Mouse (Mus musculus) C2C12 (cell line): Measurements from ENCODE around the gene Cryz. TPM values are rescaled to one million over a fixed set of nuclear protein-coding genes. Genes with fewer than 3 reads are reported as not detected.

ENCODE experiments used
- H3K27me3 ChIP-seq: one replicate; pipeline ENCODE4 v1.6.1; 2011; ENCODE audit not compliant: control insufficient read depth, insufficient read depth, insufficient read length
- H3K36me3 ChIP-seq: one replicate; pipeline ENCODE4 v1.6.1; 2011; ENCODE audit not compliant: control insufficient read depth, insufficient read depth
- H3K4me3 ChIP-seq: one replicate; pipeline ENCODE4 v1.5.1; 2011; ENCODE audit warnings: mild to moderate bottlenecking, control low read depth; ENCODE audit not compliant: poor library complexity, insufficient read depth, severe bottlenecking
- H3K79me2 ChIP-seq: one replicate; pipeline ENCODE4 v1.6.1; 2011; ENCODE audit not compliant: control insufficient read depth, insufficient read depth
- H3K79me3 ChIP-seq: one replicate; pipeline ENCODE4 v1.6.1; 2011; ENCODE audit warnings: low read depth, control low read depth
- H3ac ChIP-seq: one replicate; pipeline ENCODE3; 2011; ENCODE audit warnings: low read depth; ENCODE audit not compliant: control insufficient read depth, insufficient read length
- CEBPB ChIP-seq: IDR thresholded peaks from one replicate; pipeline ENCODE4 v1.6.1; 2011; ENCODE audit warnings: low read depth, mild to moderate bottlenecking, control low read depth, moderate library complexity
- CTCF ChIP-seq: IDR thresholded peaks from one replicate; pipeline ENCODE4 v1.5.1; 2011; ENCODE audit not compliant: control insufficient read depth, insufficient read depth, insufficient read length
- FOSL1 ChIP-seq: IDR thresholded peaks from one replicate; pipeline ENCODE4 v1.8.0; 2011; ENCODE audit warnings: mild to moderate bottlenecking, low read length; ENCODE audit not compliant: poor library complexity, insufficient read depth, severe bottlenecking
- MAX ChIP-seq: IDR thresholded peaks from one replicate; pipeline ENCODE4 v1.6.1; 2011; ENCODE audit warnings: mild to moderate bottlenecking, control low read depth
- MYOD1 ChIP-seq: IDR thresholded peaks from one replicate; pipeline ENCODE4 v1.6.1; 2011; ENCODE audit warnings: low read depth; ENCODE audit not compliant: control insufficient read depth, insufficient read length
- MYOG ChIP-seq: IDR thresholded peaks from one replicate; pipeline ENCODE4 v1.6.1; 2011; ENCODE audit not compliant: control insufficient read depth, insufficient read length; ENCODE audit errors: extremely low read depth
- USF1 ChIP-seq: IDR thresholded peaks from one replicate; pipeline ENCODE4 v1.6.1; 2011; ENCODE audit warnings: low read depth, mild to moderate bottlenecking, control low read depth, moderate library complexity
- long read RNA-seq, 2 experiments: library from polyadenylated mRNA; unstranded; transcript quantifications; one replicate each; pipeline ENCODE4 v2.0.0; 2019 to 2020
- polyA plus RNA-seq: library from polyadenylated mRNA; unstranded; fragments of >200 nt; fragmentation: generic; extraction: Trizol; gene quantifications from one replicate; pipeline ENCODE4 v1.2.1, GENCODE M21; 2012; ENCODE audit warnings: missing spikeins

Cryz gene
- 20.8 TPM for polyA plus RNA-seq
- long read RNA-seq, experiment 1, transcript Cryz-208 (9 exons, 2,505 nt), result major isoform, 35 of 49 reads
- long read RNA-seq, experiment 1, partial matches to known transcripts, result 1 of 49 reads
- long read RNA-seq, experiment 1, other reads (novel, unspliced or antisense), result 13 of 49 reads
- long read RNA-seq, experiment 2, transcript Cryz-208 (9 exons, 2,505 nt), result major isoform, 192 of 227 reads
- long read RNA-seq, experiment 2, partial matches to known transcripts, result 5 of 227 reads
- long read RNA-seq, experiment 2, other reads (novel, unspliced or antisense), result 30 of 227 reads

DNA sequence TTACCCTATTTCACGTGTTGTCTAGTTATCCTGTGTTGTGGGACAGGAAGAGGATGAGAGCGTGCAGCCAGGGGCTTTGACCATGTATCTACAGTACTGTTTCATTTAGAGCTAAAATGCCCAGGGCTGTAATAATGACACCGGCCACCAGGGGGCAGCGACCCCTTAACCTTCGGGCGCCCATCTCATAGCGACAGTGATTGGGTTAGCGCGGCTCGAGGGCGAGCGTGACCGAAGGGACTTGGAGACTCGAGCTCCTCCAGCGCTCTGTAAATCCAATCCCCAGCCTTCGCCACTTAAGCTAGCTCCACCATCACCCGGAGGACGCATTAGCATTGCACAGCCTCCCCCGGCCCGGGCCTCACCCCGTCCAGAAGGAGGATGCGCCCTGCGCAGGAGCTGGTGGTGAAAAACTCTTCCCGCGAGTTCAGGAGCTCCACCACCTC, at the start of gene Cryz:
TSS of gene Cryz (plus strand) at position 224 of the 446 bp plus-strand sequence.
- Histone ChIP-seq H3K79me2 (no peaks in the 10 kb centered on the region), H3K79me3 (peaks cover 1% of the 10 kb centered on the region), H3K4me3 (peak within 1 kb of the TSS; percentile 80), H3K36me3 (peaks cover 19% of the 10 kb centered on the region), H3K27me3 (no peaks in the 10 kb centered on the region), H3ac (peak within 1 kb of the TSS; percentile 95)
- no peak for TF ChIP-seq MAX
- no peak for TF ChIP-seq FOSL1
- TF ChIP-seq CTCF, result peak; percentile 72

DNA sequence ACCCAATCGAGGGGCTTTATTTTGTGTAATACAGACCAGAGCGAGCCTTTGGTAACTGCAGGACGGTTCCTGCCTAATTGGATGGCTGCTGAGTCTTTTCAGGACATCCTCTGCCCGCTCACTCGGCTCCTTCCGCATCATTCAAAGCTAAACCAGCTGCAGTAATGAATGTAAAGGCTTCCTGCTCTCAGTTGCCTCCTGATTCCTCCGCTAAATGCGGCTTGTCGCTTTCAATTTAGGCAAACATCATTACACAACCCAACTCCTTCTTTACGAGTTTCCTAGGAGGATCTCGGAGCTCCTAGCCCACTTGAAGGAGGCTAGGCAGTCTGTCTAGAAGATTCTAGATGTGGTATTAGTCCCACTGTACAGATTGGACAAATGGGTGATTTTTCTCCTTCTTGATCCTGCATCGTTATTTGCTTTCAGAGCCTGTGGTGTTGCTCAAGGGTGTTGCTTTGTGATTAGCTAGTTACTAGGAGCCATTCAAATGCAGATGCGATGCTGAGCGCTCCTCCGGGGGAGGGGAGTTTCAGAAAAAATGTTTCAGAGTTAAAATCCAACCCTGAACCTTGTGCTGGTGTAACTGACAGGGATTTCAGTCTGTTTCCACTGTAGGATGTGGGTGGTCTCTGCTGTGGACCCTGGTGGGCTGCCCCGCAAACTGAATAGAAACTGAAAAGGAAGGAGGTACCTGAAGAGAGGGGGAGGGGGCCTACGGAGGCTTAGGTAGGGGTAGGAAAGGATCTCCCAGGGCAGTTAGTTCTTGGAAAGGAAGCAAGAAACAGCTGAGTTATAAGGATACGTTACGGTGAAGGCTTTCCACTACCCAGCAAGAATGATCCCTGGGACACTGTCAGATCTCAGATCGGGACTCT, 48.7 kb upstream of the Cryz start:
- Histone ChIP-seq H3K27me3 (no peaks in the 10 kb centered on the region), H3K79me2 (no peaks in the 10 kb centered on the region), H3K79me3 (no peaks in the 10 kb centered on the region), H3K36me3 (no peaks in the 10 kb centered on the region), H3ac (no peak overlapping the region), H3K4me3 (no peak overlapping the region)
- no peak for TF ChIP-seq MAX
- no peak for TF ChIP-seq MYOD1
- TF ChIP-seq USF1, result no peak
- TF ChIP-seq CEBPB, result no peak
- no peak for TF ChIP-seq MYOG
- TF ChIP-seq CTCF, result no peak
- no peak for TF ChIP-seq FOSL1

DNA sequence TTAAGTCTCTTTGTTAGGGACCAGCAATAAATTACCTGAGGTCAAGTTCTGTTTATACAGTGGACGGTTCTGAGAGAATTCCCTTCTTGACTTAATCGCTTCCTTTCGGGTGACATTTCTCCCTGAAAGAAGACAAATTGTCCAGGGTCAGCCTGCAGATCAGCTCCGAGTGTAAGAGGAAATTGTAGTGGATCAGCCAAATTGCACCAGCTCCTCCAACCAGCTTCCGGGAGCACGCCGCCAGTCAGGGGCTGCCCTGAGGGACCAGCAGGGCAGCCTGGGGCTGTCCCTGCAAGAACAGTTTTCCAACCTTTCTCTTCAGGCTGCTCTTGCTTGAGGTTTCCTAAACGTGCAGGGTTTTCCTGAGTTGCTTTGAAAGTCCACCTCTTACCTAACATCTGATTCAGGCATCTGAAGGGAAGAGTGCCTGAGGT, 47.6 kb upstream of the Cryz start:
- no peak overlapping the region for H3K4me3 ChIP-seq
- no peak overlapping the region for H3ac ChIP-seq
- no peaks in the 10 kb centered on the region for H3K79me2 ChIP-seq
- TF ChIP-seq MYOG (no peak), MYOD1 (no peak), MAX (no peak), USF1 (no peak), FOSL1 (no peak), CEBPB (no peak), CTCF (no peak)
- no peaks in the 10 kb centered on the region for H3K79me3 ChIP-seq
- no peaks in the 10 kb centered on the region for H3K27me3 ChIP-seq
- no peaks in the 10 kb centered on the region for H3K36me3 ChIP-seq

DNA sequence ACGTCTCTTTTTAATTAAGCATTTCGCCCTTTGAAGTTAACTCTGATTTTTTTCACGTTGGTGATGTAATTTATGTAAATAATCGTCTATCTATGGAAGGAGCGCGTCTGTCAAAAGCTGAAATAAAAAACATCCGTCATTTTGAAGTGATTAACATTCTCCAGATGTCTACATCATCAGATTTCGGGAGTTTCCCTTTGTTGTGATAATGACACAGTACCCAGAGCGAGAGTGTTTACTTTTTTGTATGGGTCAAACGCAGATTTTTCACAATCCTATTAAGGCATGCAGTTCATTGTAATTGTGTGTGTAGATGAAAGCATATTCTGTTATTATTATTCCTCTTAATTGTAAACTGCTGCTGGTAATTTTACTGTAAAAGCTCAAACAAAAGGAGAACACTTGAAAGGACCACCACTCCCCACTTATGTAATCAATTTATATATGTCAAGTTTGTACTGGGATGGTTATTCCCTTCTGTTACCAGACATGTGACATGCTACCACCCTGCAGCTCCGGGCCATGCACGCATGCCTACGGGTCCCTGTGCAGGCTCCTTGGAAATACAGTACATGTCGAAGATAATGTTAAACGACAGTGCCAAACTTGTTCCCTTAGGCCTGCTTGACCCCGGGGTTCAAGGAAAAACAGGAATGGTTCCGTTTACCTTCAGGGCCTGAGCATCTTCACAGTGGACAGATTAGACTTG, 46.0 kb upstream of the Cryz start:
- H3K4me3 ChIP-seq, result no peak overlapping the region
- H3K27me3 ChIP-seq, result no peaks in the 10 kb centered on the region
- no peaks in the 10 kb centered on the region for H3K36me3 ChIP-seq
- no peaks in the 10 kb centered on the region for H3K79me2 ChIP-seq
- no peak overlapping the region for H3ac ChIP-seq
- H3K79me3 ChIP-seq, result no peaks in the 10 kb centered on the region
- TF ChIP-seq MYOG (no peak), USF1 (no peak), MYOD1 (no peak), CEBPB (no peak), CTCF (no peak), FOSL1 (no peak), MAX (no peak)

DNA sequence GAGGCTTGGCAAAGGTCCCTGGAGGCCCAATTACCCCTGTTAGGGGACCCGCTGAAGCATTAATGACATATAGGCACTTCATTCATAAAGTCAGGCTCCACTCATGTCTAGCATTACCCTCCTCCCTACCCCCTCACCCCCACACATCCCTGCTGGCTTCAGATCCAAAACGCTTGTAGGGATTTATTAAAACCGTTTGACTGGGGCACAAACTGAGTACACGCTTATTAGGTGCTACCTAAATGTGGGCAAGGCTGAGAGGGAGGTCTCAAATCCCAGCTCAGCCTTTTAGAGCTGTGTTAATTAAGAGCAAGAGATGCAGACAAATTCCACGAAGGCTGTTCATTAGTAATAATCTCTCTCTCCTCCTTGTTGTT, 45.5 kb upstream of the Cryz start:
- no peaks in the 10 kb centered on the region for H3K79me3 ChIP-seq
- H3K4me3 ChIP-seq, result no peak overlapping the region
- H3K36me3 ChIP-seq, result no peaks in the 10 kb centered on the region
- no peak for TF ChIP-seq MAX
- no peak for TF ChIP-seq FOSL1
- no peak for TF ChIP-seq CEBPB
- TF ChIP-seq CTCF, result no peak
- no peak for TF ChIP-seq MYOG
- no peak for TF ChIP-seq MYOD1
- TF ChIP-seq USF1, result no peak
- H3ac ChIP-seq, result no peak overlapping the region
- H3K27me3 ChIP-seq, result no peaks in the 10 kb centered on the region
- no peaks in the 10 kb centered on the region for H3K79me2 ChIP-seq
